Mouse (Mus musculus) midbrain, postnatal 0 days (tissue): ENCODE results near the gene Prdm1. TPM values are rescaled to one million over a fixed set of nuclear protein-coding genes. Genes with fewer than 3 reads are reported as not detected.

Experiments used
- ATAC-seq: fragments of 200-750 bp; cut with Nextera tagmentation; 2 replicates; pipeline ENCODE4 v1.8.0; 2017; ENCODE audit warnings: moderate number of reproducible peaks, mild to moderate bottlenecking, moderate TSS enrichment, moderate library complexity; ENCODE audit not compliant: low FRiP score
- DNase-seq: peaks from one replicate; pipeline ENCODE4 v3.0.0-alpha.2; 2015; ENCODE audit warnings: low spot score
- H3K27ac ChIP-seq: fragments of 300-500 bp; sonication (generic); 2 replicates; pipeline ENCODE4 v1.5.1; 2014; ENCODE audit warnings: low read depth, mild to moderate bottlenecking, low read length, mixed read lengths
- H3K27me3 ChIP-seq: fragments of 300-500 bp; sonication (generic); 2 replicates; pipeline ENCODE4 v1.6.1; 2014; ENCODE audit warnings: low read length, control low read depth, mixed read lengths; ENCODE audit not compliant: insufficient read depth
- H3K36me3 ChIP-seq: fragments of 300-500 bp; sonication (generic); 2 replicates; pipeline ENCODE4 v1.6.1; 2014; ENCODE audit warnings: low read length, control low read depth, mixed read lengths; ENCODE audit not compliant: insufficient read depth
- H3K4me1 ChIP-seq: fragments of 300-500 bp; sonication (generic); 2 replicates; pipeline ENCODE4 v1.6.1; 2014; ENCODE audit warnings: mild to moderate bottlenecking, control low read depth, antibody characterized with exemption, low read length, mixed read lengths; ENCODE audit not compliant: insufficient read depth
- H3K4me2 ChIP-seq: fragments of 300-500 bp; sonication (generic); 2 replicates; pipeline ENCODE4 v1.6.1; 2014; ENCODE audit warnings: low read depth, mild to moderate bottlenecking, low read length, mixed read lengths; ENCODE audit not compliant: poor library complexity, severe bottlenecking
- H3K4me3 ChIP-seq: fragments of 300-500 bp; sonication (generic); 2 replicates; pipeline ENCODE4 v1.5.1; 2014; ENCODE audit warnings: low read depth, mild to moderate bottlenecking, low read length, moderate library complexity
- H3K9ac ChIP-seq: fragments of 300-500 bp; sonication (generic); replicated peaks from 2 replicates; pipeline ENCODE4 v1.6.1; 2014; ENCODE audit warnings: mild to moderate bottlenecking, low read length, moderate library complexity, mixed read lengths; ENCODE audit not compliant: poor library complexity, severe bottlenecking
- H3K9me3 ChIP-seq: fragments of 300-500 bp; sonication (generic); 2 replicates; pipeline ENCODE4 v1.6.1; 2016; ENCODE audit warnings: low read length, control low read depth
- CTCF ChIP-seq: IDR thresholded peaks from 2 replicates; pipeline ENCODE4 v1.5.1; 2016; ENCODE audit warnings: antibody characterized with exemption, mild to moderate bottlenecking
- WGBS: fragments of 180-500 bp; shearing (Covaris S2); extraction: QIAGEN DNeasy Blood & Tissue Kit; methylation state at CpG from one replicate; pipeline ENCODE4 v1.1.7; 2014; 5-methylcytosine and 5-hydroxymethylcytosine counted together
- polyA plus RNA-seq: library from polyadenylated mRNA; unstranded; fragments of >200 nt; fragmentation: Nextera tagmentation; extraction: Ambion mirVana; gene quantifications from 2 replicates; pipeline ENCODE4 v1.2.1, GENCODE M21; 2015
- total RNA-seq: library from RNA; depleted of rRNA; stranded (reverse); fragments of >200 nt; gene quantifications from 2 replicates; pipeline ENCODE4 v1.2.3, GENCODE M21; 2014

The Prdm1 gene
- total and polyA plus RNA-seq, 2 experiments from 2014 or later: 0.12 to 2.0 TPM

DNA sequence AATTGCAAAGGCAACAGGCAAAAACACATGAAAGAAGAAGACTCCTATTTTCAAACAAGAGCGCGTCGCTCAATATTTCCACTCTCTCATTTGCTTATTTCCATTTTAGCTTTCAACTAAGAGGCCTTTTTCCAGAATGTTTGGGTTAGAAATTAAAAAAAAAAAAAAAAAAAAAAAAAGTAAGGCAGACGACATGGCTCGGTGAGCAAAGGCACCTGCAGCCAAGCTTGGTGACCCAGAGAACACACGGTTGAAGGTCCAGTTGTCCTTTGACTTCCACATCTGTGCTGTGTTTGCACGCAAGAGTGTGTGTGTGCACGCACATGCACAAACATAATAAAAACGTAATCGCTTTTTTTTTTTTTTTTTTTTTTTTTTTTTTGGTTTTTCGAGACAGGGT, 41.2 kb downstream of the Prdm1 start:
- H3K4me2 ChIP-seq: no peak overlapping the region
- 95% methylated on average over 10 of the region's 11 CpGs for WGBS
- TF ChIP-seq CTCF: no peak

GRCm38 (mm10) chr10:44484077-44484476, 44.2 kb downstream of the Prdm1 start:
- no peaks in the 10 kb centered on the region for H3K36me3 ChIP-seq
- H3K27me3 ChIP-seq: no peaks in the 10 kb centered on the region
- no peak for ATAC-seq
- no peak overlapping the region for H3K27ac ChIP-seq
- no peak overlapping the region for H3K4me3 ChIP-seq
- H3K4me2 ChIP-seq: no peak overlapping the region
- H3K9me3 ChIP-seq: no peaks in the 10 kb centered on the region
- no peak for DNase-seq
- no peak for TF ChIP-seq CTCF
- 89% methylated on average over 5 of the region's 5 CpGs for WGBS
- H3K4me1 ChIP-seq: no peaks in the 10 kb centered on the region
- no peak overlapping the region for H3K9ac ChIP-seq

More for the DNA sequence above, 41.2 kb downstream of the Prdm1 start:
- Histone ChIP-seq H3K27me3 (no peaks in the 10 kb centered on the region), H3K4me1 (no peaks in the 10 kb centered on the region), H3K9ac (no peak overlapping the region), H3K36me3 (no peaks in the 10 kb centered on the region), H3K27ac (no peak overlapping the region), H3K4me3 (no peak overlapping the region), H3K9me3 (no peaks in the 10 kb centered on the region)
- DNase-seq (no peak), ATAC-seq (no peak)

- Histone ChIP-seq H3K4me3 (no peak overlapping the region), H3K36me3 (no peaks in the 10 kb centered on the region), H3K27ac (no peak overlapping the region), H3K27me3 (no peaks in the 10 kb centered on the region), H3K4me2 (no peak overlapping the region), H3K9me3 (no peaks in the 10 kb centered on the region), H3K9ac (no peak overlapping the region), H3K4me1 (no peaks in the 10 kb centered on the region)
- no peak for TF ChIP-seq CTCF
- 87% methylated on average over 6 of the region's 6 CpGs for WGBS
- no peak for ATAC-seq
- no peak for DNase-seq
Measured at GRCm38 (mm10) chr10:44483116-44483515, 45.2 kb downstream of the Prdm1 start.

DNA sequence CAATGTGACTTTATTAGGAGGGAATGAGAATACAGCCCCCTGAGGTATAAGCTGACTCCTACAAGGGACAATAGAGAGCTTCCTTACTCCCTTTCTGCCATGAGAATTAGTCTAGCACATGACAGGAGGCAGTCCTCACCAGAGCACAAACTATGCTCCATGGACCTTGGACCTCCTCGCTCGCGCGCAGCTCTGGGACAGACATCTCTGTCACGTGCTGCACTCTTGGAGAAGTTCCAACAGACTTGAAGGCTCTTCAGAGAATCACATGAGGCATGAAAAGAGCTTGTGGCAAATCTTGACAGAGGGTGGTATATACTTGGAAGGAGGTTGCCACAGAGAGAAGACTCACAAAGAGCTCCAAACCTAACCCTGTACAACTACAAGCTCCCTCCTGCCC, 46.9 kb downstream of the Prdm1 start:
- Histone ChIP-seq H3K4me1 (no peaks in the 10 kb centered on the region), H3K4me2 (no peak overlapping the region), H3K9me3 (no peaks in the 10 kb centered on the region), H3K9ac (no peak overlapping the region), H3K4me3 (no peak overlapping the region), H3K27me3 (no peaks in the 10 kb centered on the region), H3K36me3 (no peaks in the 10 kb centered on the region), H3K27ac (no peak overlapping the region)
- ATAC-seq (no peak), DNase-seq (no peak)
- no peak for TF ChIP-seq CTCF
- WGBS: 84% methylated on average over 5 of the region's 5 CpGs

GRCm38 (mm10) chr10:44479286-44479685, 49.0 kb downstream of the Prdm1 start:
- DNase-seq: no peak
- H3K9me3 ChIP-seq: no peaks in the 10 kb centered on the region
- H3K4me2 ChIP-seq: no peak overlapping the region
- H3K4me1 ChIP-seq: no peaks in the 10 kb centered on the region
- no peak for ATAC-seq
- H3K27ac ChIP-seq: no peak overlapping the region
- H3K36me3 ChIP-seq: no peaks in the 10 kb centered on the region
- H3K9ac ChIP-seq: no peak overlapping the region
- no peak overlapping the region for H3K4me3 ChIP-seq
- 75% methylated on average over 6 of the region's 6 CpGs for WGBS
- TF ChIP-seq CTCF: no peak
- no peaks in the 10 kb centered on the region for H3K27me3 ChIP-seq

DNA sequence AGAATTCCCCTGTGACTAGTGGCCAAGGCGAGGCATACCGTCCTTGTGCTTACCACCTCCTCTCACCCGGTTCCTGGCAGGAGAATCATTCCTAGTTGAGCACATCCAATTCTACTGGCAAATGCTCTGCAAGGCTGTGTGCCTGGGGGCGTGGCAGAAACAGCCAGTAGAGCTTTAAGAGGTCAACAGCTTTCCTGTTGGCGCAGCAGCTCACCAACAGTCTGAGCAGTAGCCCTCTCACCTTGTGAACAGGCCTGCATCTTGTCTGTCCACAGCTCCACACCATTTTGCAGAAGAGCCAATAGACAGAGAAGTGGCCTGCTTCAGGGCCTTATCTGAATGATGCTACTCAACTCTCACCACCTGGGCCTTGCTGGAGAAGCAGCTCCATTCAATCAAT, 50.2 kb downstream of the Prdm1 start:
- no peak overlapping the region for H3K4me2 ChIP-seq
- 80% methylated on average over 5 of the region's 5 CpGs for whole genome bisulfite sequencing
- H3K27ac ChIP-seq: no peak overlapping the region
- DNase-seq (no peak), ATAC-seq (no peak)
- no peak overlapping the region for H3K4me3 ChIP-seq
- H3K9me3 ChIP-seq: no peaks in the 10 kb centered on the region
- H3K36me3 ChIP-seq: no peaks in the 10 kb centered on the region
- H3K27me3 ChIP-seq: no peaks in the 10 kb centered on the region
- no peak overlapping the region for H3K9ac ChIP-seq
- no peaks in the 10 kb centered on the region for H3K4me1 ChIP-seq
- no peak for TF ChIP-seq CTCF
